25 mouse cellular contexts compared by ENCODE assay signal in genomic region chr6:31385281-31386145, GRCm38 (mm10). TPM values are rescaled to one million over a fixed set of nuclear protein-coding genes. Genes with fewer than 3 reads are reported as not detected.
DNase-seq lines count a peak whose midpoint lies in the region; ATAC-seq and TF ChIP-seq lines count a peak whose summit lies in the region.
"Had no signal": no experiment of that assay in that cellular context is flagged by ENCODE, and none has a peak within 500 bp of the region (broad histone marks: within the 10 kb centered on the region; RNA-seq: fewer than 3 reads in every experiment).

No protein-coding gene starts in this region.

- no peak overlapping the region for H3K4me3 ChIP-seq in cerebellum, adult 2 months (replicated peaks; ENCODE audit: insufficient read depth, low read depth, low read length)
- H3K4me3 ChIP-seq: embryonic facial prominence, embryonic 10.5 days; forebrain, embryonic 15.5 days; heart, embryonic 15.5 days; hindbrain, embryonic 10.5 days; kidney, embryonic 15.5 days; limb, embryonic 12.5 days; liver, embryonic 13.5 days had no signal

- WGBS in cerebellum, adult 2 months: 69% methylated on average over 10 of the region's 10 CpGs

- no peak for TF ChIP-seq POLR2A in cerebellum, adult 2 months (IDR thresholded peaks at IDR 0.05; ENCODE audit: borderline replicate concordance, insufficient read depth, low read length)

- DNase-seq in cerebellum, postnatal 14 days: peak; percentile 49 to 62
- no peak for DNase-seq in cerebellum, adult 2 months
- DNase-seq in heart, adult 9 months (ENCODE audit: low spot score in 2 of 2): peak; percentile 24 to 35
- no peak for DNase-seq in heart, postnatal 10 days
- DNase-seq in adipocyte (ENCODE audit: low spot score): peak; percentile 64
- DNase-seq in adrenal gland, postnatal 14 days: no peak
- no peak for DNase-seq in c-Kit-positive CD71-positive TER-119-positive erythroid progenitor cells, embryonic 14.5 days (ENCODE audit: low spot score)
- DNase-seq: adrenal gland, postnatal 36 days; cerebellum, adult 9-10 months; gastrocnemius, postnatal 36 days; kidney, postnatal 36 days; liver, embryonic 13.5 days; lung, adult 2 months; spleen, adult 18-20 months; thymus, postnatal 36 days had no signal

- no peak overlapping the region for H3K27ac ChIP-seq in cerebellum, adult 2 months (ENCODE audit: insufficient read depth, low read length)
- H3K27ac ChIP-seq: embryonic facial prominence, embryonic 10.5 days; forebrain, embryonic 15.5 days; heart, embryonic 15.5 days; hindbrain, embryonic 10.5 days; kidney, embryonic 15.5 days; limb, embryonic 12.5 days; liver, embryonic 13.5 days; macrophage had no signal

- intact Hi-C loops in heart, postnatal 10 days (cut with DNase I): no loop called here

- H3K27me3 ChIP-seq in cerebellum, adult 2 months (ENCODE audit: control insufficient read depth, insufficient read depth, low read length): no peaks in the 10 kb centered on the region
- H3K27me3 ChIP-seq: forebrain, embryonic 15.5 days; heart, embryonic 15.5 days; kidney, embryonic 15.5 days; limb, embryonic 12.5 days; liver, embryonic 13.5 days had no signal

- peak; percentile 86 for ATAC-seq in monocyte, adult 5-6 weeks (replicated peaks; ENCODE audit: insufficient number of reproducible peaks, low FRiP score, low TSS enrichment, poor library complexity, severe bottlenecking)
- ATAC-seq: CD4-positive, CD25-positive, alpha-beta regulatory T cell, adult 4 months; forebrain, embryonic 15.5 days; intestine, postnatal 0 days had no signal

- no peak for TF ChIP-seq CTCF in cerebellum, adult 2 months (IDR thresholded peaks at IDR 0.05; ENCODE audit: borderline replicate concordance, insufficient read depth, low read depth, low read length)

- H3K4me1 ChIP-seq in cerebellum, adult 2 months (ENCODE audit: control insufficient read depth, insufficient read depth, low read length): no peaks in the 10 kb centered on the region
- H3K4me1 ChIP-seq: limb, embryonic 12.5 days had no signal

RNA-seq across cellular contexts. Expression of gene Mkln1, which starts 13.0 kb away (rescaled TPM):
- polyA plus RNA-seq in cerebellum, adult 2 months (2012; rRNA removed): 48.4 and 53.9 TPM in 2 replicates
- 100 to 1,000 TPM; 194 to 206 TPM for total RNA-seq in heart, postnatal 10 days (2021)
- 201 to 306 TPM (median 209 TPM) in 3 replicates for total RNA-seq in monocyte, adult 5-6 weeks (2017)
- 164 and 176 TPM in 2 replicates for total RNA-seq in adrenal gland, postnatal 14 days (2021)

Comparison
In these comparisons a context has a peak if more than half of its experiments do, and no peak if none do; other contexts are left out.
1. DNase-seq: peak in cerebellum, postnatal 14 days (2 of 2), heart, adult 9 months (2 of 2) and adipocyte (single experiment); none in cerebellum, adult 2 months (0 of 2), heart, postnatal 10 days (0 of 2), adrenal gland, postnatal 14 days (single experiment) and c-Kit-positive CD71-positive TER-119-positive erythroid progenitor cells, embryonic 14.5 days (single experiment).